Mouse (Mus musculus): ENCODE measurements around the gene Chchd5. TPM values are rescaled to one million over a fixed set of nuclear protein-coding genes. Genes with fewer than 3 reads are reported as not detected.
A peak's percentile ranks its signal among the peaks of the same experiment; 100 is the strongest.

Gene Chchd5
- polyA plus RNA-seq, 1 experiment from 2014 or later, result 27.2 TPM

DNA sequence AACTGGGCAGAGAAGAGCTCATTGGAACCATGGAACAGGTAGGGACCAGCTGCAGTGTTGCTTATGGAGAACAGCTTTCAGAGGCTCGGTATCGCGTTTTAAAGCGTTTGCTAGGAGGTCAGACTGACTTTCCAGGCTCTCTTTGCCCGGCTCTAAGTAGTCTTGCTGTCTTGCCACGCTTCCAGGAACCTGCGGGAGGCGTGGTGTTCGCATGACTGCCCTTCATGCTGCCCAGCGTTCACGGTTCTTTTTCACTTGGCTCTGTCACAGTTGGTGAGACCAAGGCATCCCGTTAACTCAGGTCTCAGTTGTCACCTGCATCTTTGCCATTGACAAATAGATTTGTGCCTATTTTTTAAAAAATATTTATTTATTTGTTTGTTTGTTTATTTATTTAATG, 11.4 kb upstream of the Chchd5 start:
- H3K9me3 ChIP-seq (replicated peaks), result no peaks in the 10 kb centered on the region
- H3K4me3 ChIP-seq, result no peak overlapping the region
- no peak overlapping the region for H3K4me2 ChIP-seq
- H3K36me3 ChIP-seq (ENCODE audit: poor library complexity, severe bottlenecking), result peaks cover 92% of the 10 kb centered on the region
- no peak overlapping the region for H3K9ac ChIP-seq
- no peaks in the 10 kb centered on the region for H3K4me1 ChIP-seq
- H3K27ac ChIP-seq, result no peak overlapping the region
- 96% methylated on average over 12 of the region's 12 CpGs for WGBS
- ATAC-seq, result no peak
- no peaks in the 10 kb centered on the region for H3K27me3 ChIP-seq

DNA sequence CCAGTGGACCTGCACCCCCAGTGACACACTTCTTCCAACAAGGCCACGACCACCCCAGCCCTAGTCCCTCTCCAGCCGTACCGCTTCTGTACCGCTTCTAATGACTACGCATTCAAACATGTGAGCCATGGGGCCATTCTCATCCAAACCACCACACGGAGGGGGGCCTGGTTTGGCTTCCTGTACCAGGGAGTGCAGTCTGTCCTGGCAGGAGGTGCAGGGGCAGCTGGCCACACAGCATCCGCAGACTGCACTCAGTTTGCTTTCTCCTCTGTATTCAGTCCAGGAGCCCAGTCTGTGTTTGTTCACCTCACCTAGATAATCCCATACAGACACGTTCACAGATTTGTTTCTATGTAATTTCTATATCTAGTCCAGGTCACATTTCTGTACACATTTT, 7.5 kb upstream of the Chchd5 start:
- no peak overlapping the region for H3K4me2 ChIP-seq
- no peaks in the 10 kb centered on the region for H3K4me1 ChIP-seq
- 97% methylated on average over 8 of the region's 8 CpGs for WGBS
- H3K9ac ChIP-seq, result no peak overlapping the region
- H3K27me3 ChIP-seq, result no peaks in the 10 kb centered on the region
- no peak overlapping the region for H3K27ac ChIP-seq
- peaks cover 91% of the 10 kb centered on the region for H3K36me3 ChIP-seq (ENCODE audit: poor library complexity, severe bottlenecking)
- H3K9me3 ChIP-seq (replicated peaks), result no peaks in the 10 kb centered on the region
- H3K4me3 ChIP-seq, result no peak overlapping the region
- no peak for ATAC-seq

DNA sequence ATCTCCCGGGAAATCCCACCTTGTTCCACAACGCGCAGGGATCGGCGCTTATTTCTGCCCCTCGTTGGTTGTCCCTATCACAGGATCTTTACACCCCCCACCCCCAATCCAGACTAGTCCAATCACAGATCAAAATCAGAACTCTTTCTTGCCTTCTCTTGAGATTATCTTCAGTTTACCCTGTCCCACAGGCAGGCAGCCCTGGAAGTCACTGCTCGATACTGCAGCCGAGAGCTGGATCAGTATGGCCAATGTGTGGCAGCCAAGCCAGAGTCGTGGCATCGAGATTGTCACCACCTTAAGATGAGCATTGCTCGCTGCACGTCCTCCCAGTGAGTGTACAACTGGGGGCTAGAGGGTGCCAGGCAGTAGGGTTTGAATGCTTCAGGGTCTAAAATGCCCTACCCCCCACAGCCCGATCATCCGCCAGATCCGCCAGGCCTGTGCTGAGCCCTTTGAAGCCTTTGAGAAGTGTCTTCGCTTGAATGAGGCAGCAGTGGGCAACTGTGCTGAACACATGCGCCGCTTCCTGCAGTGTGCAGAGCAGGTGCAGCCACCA, 566 bp downstream of the Chchd5 start:
- peak overlapping the region; percentile 85 for H3K27ac ChIP-seq
- H3K9me3 ChIP-seq (replicated peaks), result peaks cover 12% of the 10 kb centered on the region
- H3K9ac ChIP-seq, result peak overlapping the region; percentile 75
- H3K4me2 ChIP-seq, result peak overlapping the region; percentile 83
- ATAC-seq, result peak; percentile 51
- no peaks in the 10 kb centered on the region for H3K27me3 ChIP-seq
- peak overlapping the region; percentile 70 for H3K4me3 ChIP-seq
- peaks cover 56% of the 10 kb centered on the region for H3K36me3 ChIP-seq (ENCODE audit: poor library complexity, severe bottlenecking)
- 30% methylated on average over 18 of the region's 18 CpGs for WGBS
- peaks cover 20% of the 10 kb centered on the region for H3K4me1 ChIP-seq

DNA sequence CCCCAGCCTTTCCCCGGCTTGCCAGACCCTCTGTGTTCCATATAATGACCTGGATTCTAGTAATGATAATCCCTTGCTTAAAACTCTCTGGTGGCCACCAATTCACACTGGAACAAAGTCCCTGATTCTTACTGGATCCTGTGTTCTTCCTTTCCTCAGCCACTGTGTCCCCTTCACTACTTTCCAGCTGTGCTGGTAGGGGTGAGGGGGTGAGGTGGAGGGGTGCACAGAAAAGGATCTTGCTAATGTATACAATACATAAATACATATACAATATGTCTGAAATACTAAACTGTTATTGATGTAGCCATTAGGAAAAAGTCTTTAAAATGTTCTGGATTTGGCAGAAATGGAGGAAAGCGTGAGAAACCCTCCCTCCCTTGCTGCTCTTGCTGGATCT, 1.3 kb downstream of the Chchd5 start:
- Histone ChIP-seq H3K9ac (0 out of 2 replicates have a peak overlapping the region, but pooled peaks have one; percentile 75), H3K36me3 (ENCODE audit: poor library complexity, severe bottlenecking) (peaks cover 48% of the 10 kb centered on the region), H3K27ac (no peak overlapping the region; the same call in 1 of the 2 replicates), H3K4me3 (peak overlapping the region; percentile 70; the same call in 1 of the 2 replicates), H3K9me3 (replicated peaks) (peaks cover 12% of the 10 kb centered on the region), H3K4me1 (peaks cover 20% of the 10 kb centered on the region), H3K4me2 (peak overlapping the region; percentile 83), H3K27me3 (no peaks in the 10 kb centered on the region)
- no peak for ATAC-seq
- WGBS, result 95% methylated on average over 2 of the region's 2 CpGs

DNA sequence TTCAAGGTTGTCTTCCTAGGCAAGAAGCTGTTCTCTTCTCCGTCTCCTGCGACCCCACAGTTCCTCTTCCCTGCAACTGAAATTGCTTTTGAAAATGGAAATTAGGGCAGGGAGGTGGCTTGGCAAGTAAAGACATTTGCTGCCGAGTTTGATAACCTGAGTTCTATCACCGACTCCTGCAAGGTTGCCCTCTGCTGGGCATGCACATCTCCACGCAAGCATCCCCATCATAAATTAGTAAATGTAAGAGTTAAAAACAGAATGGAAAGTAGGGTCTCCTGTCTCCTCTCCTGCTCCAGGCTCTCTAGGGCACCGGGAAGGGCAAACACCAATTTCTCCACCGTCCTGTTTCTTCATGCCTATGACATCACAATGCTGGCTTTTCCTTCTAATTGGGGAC, 2.7 kb downstream of the Chchd5 start:
- H3K9ac ChIP-seq, result no peak overlapping the region
- H3K4me2 ChIP-seq, result no peak overlapping the region
- H3K36me3 ChIP-seq (ENCODE audit: poor library complexity, severe bottlenecking), result peaks cover 35% of the 10 kb centered on the region
- peaks cover 12% of the 10 kb centered on the region for H3K9me3 ChIP-seq (replicated peaks)
- H3K27ac ChIP-seq, result no peak overlapping the region
- H3K4me1 ChIP-seq, result peaks cover 20% of the 10 kb centered on the region
- no peaks in the 10 kb centered on the region for H3K27me3 ChIP-seq
- ATAC-seq, result no peak
- 91% methylated on average over 7 of the region's 7 CpGs for whole genome bisulfite sequencing
- no peak overlapping the region for H3K4me3 ChIP-seq

DNA sequence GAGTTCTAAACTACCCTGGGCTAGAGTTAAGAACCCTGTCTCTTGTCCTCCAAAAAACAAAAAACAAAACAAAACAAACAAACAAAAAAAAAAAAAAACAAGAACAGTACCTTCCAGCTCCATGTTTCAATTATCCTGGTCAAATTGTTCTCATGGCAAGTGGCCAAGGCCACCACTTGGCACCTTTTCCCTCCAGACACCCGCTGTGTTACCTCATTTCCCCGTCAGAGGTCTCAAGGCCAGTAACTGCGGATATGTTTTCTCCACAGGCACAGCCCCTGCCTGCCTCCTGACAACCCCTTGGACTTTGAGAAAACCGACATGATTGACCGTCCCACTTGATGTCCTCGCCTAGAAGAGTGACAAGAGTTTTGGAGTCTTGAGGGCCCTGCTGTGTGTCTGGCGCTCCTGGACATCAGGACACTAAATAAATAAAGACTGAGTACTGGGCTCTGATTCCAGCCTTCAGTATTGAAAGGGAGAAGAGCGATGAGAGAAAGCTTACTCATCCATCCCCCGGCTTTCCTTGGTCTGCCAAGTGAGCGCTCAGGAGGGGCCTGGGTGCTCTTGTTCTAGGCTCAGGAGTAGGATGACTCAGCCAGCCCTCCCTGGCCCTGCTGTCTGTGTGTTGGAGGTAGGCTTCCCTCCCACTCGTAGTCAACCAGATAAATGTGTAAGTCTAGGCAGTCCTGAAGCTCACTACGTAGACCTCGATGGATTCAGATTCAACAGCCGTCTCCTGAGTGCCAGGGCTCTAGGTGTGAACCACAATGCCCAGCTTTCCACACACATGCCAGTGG, 3.7 kb downstream of the Chchd5 start:
- no peak for ATAC-seq
- Histone ChIP-seq H3K4me2 (no peak overlapping the region), H3K27me3 (no peaks in the 10 kb centered on the region), H3K4me1 (peaks cover 20% of the 10 kb centered on the region), H3K27ac (no peak overlapping the region), H3K9me3 (replicated peaks) (peaks cover 12% of the 10 kb centered on the region), H3K4me3 (no peak overlapping the region), H3K36me3 (ENCODE audit: poor library complexity, severe bottlenecking) (peaks cover 25% of the 10 kb centered on the region), H3K9ac (no peak overlapping the region)
- WGBS, result 96% methylated on average over 14 of the region's 14 CpGs

DNA sequence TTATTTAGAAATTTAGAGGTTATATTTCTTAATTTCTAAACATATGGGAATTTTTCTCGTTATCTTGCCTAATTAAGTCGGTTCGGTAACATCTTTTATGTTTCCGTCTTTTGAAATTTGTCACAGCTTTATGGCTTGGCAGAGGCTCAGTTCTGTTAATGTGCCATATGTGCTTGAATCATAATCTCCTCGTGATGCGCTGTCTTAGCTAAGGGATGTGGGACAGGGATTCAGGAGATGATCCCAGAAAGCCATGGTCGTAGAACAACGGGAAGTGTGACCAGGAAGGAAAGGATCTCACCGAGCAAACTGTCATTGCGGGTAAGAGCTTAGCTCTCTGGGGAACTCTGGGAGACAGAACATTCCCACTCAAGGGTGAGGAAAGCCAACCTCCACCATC, 10.4 kb downstream of the Chchd5 start:
- no peak overlapping the region for H3K4me3 ChIP-seq
- H3K4me2 ChIP-seq, result no peak overlapping the region
- H3K27me3 ChIP-seq, result no peaks in the 10 kb centered on the region
- WGBS, result 77% methylated on average over 10 of the region's 10 CpGs
- no peak overlapping the region for H3K9ac ChIP-seq
- no peaks in the 10 kb centered on the region for H3K4me1 ChIP-seq
- ATAC-seq, result peak; percentile 74; the same call in 1 of the 2 replicates
- no peaks in the 10 kb centered on the region for H3K36me3 ChIP-seq (ENCODE audit: poor library complexity, severe bottlenecking)
- no peaks in the 10 kb centered on the region for H3K9me3 ChIP-seq (replicated peaks)
- H3K27ac ChIP-seq, result peak overlapping the region; percentile 84

DNA sequence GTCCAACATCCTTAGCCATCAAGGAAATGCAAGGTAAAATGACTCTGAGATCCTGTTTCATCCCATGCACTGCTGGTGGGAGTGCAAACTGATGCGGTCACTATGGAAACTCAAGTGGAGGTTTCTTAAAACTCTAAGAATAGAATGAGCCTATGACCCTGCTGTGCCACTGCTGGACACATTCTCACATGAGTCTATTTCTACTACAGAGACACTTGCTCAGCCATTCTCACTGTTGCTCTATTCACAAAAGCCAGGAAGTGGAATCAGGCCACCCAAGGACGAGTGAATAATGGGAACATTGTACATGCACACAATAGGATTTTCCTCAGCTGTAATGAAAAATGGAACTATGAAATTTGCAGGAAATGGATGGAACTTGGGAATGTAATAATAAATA, 19.3 kb downstream of the Chchd5 start:
- no peak for ATAC-seq
- Histone ChIP-seq H3K27me3 (no peaks in the 10 kb centered on the region), H3K36me3 (ENCODE audit: poor library complexity, severe bottlenecking) (no peaks in the 10 kb centered on the region), H3K4me3 (no peak overlapping the region), H3K9me3 (replicated peaks) (no peaks in the 10 kb centered on the region), H3K9ac (no peak overlapping the region), H3K27ac (no peak overlapping the region), H3K4me1 (no peaks in the 10 kb centered on the region), H3K4me2 (no peak overlapping the region)
- 26% methylated on average over 2 of the region's 2 CpGs for WGBS

DNA sequence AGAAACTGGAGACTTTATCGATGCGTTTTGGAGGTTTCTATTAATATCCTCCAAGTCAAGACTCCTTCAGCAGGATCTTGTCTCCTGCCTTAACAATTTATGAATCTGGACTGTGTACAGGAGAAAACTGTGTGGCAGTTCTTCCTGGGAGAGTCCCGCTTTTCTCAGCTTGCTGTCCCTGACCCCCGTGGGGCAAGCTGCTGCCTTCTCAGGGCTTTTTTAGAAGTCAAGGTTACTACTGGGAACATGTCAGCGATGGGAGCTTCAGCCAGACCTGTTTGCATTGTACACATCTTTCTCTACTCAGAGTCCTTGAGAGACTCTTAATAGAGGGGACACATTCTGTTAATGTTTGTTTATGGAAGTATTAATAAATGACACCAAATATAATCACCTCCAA, 20.9 kb downstream of the Chchd5 start:
- Histone ChIP-seq H3K9me3 (replicated peaks) (no peaks in the 10 kb centered on the region), H3K4me3 (no peak overlapping the region), H3K27ac (0 out of 2 replicates have a peak overlapping the region, but pooled peaks have one; percentile 21), H3K9ac (no peak overlapping the region), H3K4me1 (no peaks in the 10 kb centered on the region), H3K27me3 (no peaks in the 10 kb centered on the region), H3K4me2 (no peak overlapping the region), H3K36me3 (ENCODE audit: poor library complexity, severe bottlenecking) (no peaks in the 10 kb centered on the region)
- 82% methylated on average over 5 of the region's 5 CpGs for WGBS
- no peak for ATAC-seq

DNA sequence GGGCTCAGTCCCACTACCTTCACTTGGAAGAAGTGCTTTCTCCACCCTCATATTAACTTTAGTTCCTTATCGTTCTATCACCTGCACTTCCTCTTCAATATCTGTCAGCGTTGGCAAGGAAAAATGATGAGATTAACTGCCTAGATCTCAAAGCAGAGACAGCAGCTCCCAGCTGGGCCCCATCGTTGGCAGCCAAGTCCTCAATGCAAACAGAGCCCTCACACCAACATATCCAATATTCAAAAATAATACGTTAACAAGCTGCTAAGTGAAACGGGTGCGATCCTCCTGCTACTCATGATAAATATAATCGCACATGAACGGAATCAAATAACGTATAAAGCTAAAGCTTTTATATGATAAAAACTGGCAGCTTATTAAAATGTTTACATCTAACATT, 21.6 kb downstream of the Chchd5 start:
- Histone ChIP-seq H3K4me1 (no peaks in the 10 kb centered on the region), H3K36me3 (ENCODE audit: poor library complexity, severe bottlenecking) (no peaks in the 10 kb centered on the region), H3K4me2 (no peak overlapping the region), H3K9me3 (replicated peaks) (no peaks in the 10 kb centered on the region), H3K4me3 (no peak overlapping the region), H3K27ac (no peak overlapping the region), H3K27me3 (no peaks in the 10 kb centered on the region), H3K9ac (no peak overlapping the region)
- WGBS, result 83% methylated on average over 9 of the region's 9 CpGs
- ATAC-seq, result no peak

DNA sequence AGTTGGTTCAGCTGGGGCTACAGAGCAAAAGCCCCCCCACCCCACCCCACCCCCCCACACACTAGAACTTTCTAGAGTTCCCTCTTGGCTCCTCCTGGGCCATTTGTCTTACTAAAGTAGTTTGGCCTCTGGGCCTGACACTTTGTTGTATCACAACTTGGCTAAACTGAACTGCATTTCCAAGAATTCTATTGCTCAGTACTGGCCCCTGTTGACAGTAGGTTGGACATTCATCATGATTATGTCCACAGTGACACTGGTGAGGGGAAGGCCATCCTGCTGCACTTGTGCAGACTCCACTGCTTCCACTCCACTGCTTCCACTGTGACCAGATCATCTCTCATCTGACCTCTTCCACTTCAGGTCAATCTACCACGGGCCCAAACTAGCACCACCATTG, 23.3 kb downstream of the Chchd5 start:
- no peaks in the 10 kb centered on the region for H3K27me3 ChIP-seq
- no peaks in the 10 kb centered on the region for H3K9me3 ChIP-seq (replicated peaks)
- ATAC-seq, result no peak
- no peaks in the 10 kb centered on the region for H3K36me3 ChIP-seq (ENCODE audit: poor library complexity, severe bottlenecking)
- H3K9ac ChIP-seq, result no peak overlapping the region
- H3K4me1 ChIP-seq, result no peaks in the 10 kb centered on the region
- H3K4me3 ChIP-seq, result no peak overlapping the region
- no peak overlapping the region for H3K27ac ChIP-seq
- WGBS, result 81% methylated on average over 1 of the region's 1 CpGs
- H3K4me2 ChIP-seq, result no peak overlapping the region

DNA sequence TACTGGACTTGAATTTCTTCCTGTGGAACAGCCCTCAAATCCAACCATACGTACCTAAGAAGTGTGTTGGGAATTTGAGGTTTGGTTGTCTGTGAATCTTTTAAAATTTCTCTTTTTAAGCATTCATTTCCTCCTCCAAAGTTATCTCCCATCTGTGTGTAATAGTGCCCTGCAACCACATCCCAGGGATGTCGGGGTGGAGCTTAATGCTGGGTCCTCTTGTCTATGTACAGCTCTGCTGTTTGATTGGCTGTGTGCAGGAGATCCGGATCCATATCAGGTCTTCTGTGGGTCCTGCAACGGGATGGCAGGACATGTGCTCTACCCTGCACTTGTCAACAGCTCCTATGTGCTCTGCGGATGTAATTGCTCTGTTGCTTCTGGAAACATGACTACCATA, 35.3 kb downstream of the Chchd5 start:
- Histone ChIP-seq H3K4me1 (peaks cover 6% of the 10 kb centered on the region; the same call in 1 of the 2 replicates), H3K9me3 (replicated peaks) (no peaks in the 10 kb centered on the region), H3K9ac (no peak overlapping the region), H3K4me3 (no peak overlapping the region), H3K27ac (no peak overlapping the region), H3K4me2 (no peak overlapping the region), H3K36me3 (ENCODE audit: poor library complexity, severe bottlenecking) (no peaks in the 10 kb centered on the region), H3K27me3 (no peaks in the 10 kb centered on the region)
- 78% methylated on average over 5 of the region's 5 CpGs for WGBS
- ATAC-seq, result no peak
